Mouse (Mus musculus): ENCODE data around the gene Anapc11. TPM values are rescaled to one million over a fixed set of nuclear protein-coding genes. Genes with fewer than 3 reads are reported as not detected.

Anapc11 gene
- total RNA-seq, 2 experiments from 2014 or later = 25.7 to 67.6 TPM

GRCm38 (mm10) chr11:120603545-120603944 is 5.3 kb downstream of the Anapc11 start:
- ATAC-seq (replicated peaks; ENCODE audit: poor library complexity) = no peak

DNA sequence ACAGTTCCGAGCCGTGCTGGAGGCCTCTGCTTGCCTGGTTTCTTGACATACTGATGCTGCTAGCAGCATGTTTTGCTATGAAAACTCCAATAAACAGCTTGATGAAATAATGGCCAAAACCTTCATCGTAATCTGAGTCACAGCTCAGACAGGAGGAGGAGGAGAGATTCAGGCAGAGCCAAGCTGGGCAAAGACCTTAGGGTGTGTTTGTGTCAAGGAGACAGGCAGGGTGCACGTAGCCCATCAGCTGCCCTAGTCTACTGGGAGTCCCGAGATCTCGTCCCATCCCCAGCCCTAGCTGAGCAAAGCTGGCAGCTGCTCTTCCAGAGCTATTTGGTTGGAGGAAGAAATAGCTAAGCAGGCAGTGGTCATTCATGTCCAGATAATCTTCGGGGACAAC is 7.4 kb downstream of the Anapc11 start:
- no peak for ATAC-seq (replicated peaks; ENCODE audit: poor library complexity)

DNA sequence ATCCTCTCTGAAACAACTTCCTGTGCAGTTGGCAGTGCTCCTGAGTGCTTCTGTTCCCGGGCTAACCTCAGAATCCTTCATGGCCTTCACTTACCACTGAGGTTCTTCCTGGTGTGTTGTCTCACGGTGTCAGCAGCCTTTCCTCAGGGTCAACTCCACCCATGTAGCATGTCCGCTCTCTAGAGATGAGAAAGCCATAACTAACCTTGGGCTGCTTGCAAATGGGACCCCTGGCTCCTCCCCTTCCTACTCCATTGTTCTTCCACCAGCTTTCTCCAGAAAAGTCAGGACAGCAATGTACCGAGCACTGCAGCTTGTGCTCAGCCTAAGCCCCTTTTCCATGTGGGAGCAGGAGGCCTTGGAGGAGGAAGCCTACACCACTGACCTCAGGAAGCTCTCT is 8.5 kb downstream of the Anapc11 start:
- ATAC-seq (replicated peaks; ENCODE audit: poor library complexity) = no peak

DNA sequence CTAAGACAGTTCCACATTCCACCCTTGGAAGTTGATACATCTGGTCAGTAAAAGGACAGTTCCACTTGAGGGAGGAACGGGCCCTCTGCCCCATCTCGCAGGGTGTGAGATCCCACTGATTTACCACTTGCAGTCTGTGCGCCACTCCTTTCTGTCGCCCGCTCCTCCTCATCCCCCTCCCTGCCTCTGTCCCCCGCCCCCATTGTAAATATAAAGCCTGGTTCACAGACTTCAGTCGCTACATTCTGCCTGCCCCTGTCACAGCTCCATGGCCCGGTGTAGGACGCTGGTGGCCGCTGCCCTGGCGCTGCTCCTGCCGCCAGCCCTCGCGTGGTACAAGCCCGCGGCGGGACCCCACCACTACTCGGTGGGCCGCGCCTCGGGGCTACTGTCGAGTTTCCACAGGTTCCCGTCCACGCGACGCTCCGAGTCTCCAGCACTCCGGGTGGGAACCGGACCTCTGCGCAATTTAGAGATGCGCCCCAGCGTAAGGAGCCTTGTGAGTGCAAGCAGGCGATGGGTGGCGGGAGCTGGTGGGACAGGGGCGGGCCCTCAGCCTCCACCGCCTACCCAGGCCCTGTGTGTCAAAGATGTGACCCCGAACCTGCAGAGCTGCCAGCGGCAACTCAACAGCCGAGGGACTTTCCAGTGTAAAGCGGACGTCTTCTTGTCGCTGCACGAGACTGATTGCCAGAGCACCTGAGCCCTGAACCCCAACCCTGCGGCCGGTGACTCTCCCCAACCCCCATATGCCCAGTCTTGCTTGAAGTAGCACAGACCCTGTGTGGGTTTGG is 10.2 kb downstream of the Anapc11 start, which contains the start of gene Npb:
TSS of gene Npb (plus strand) at position 237 of the 794 bp plus-strand sequence.
- no peak for ATAC-seq (replicated peaks; ENCODE audit: poor library complexity)

- peak; percentile 42; the same call in 1 of the 2 replicates for ATAC-seq (replicated peaks; ENCODE audit: poor library complexity)
Observed at GRCm38 (mm10) chr11:120609250-120609649, 11.0 kb downstream of the Anapc11 start.

- ATAC-seq (replicated peaks; ENCODE audit: poor library complexity) = no peak
Observed at GRCm38 (mm10) chr11:120610477-120611046, 12.3 kb downstream of the Anapc11 start.

DNA sequence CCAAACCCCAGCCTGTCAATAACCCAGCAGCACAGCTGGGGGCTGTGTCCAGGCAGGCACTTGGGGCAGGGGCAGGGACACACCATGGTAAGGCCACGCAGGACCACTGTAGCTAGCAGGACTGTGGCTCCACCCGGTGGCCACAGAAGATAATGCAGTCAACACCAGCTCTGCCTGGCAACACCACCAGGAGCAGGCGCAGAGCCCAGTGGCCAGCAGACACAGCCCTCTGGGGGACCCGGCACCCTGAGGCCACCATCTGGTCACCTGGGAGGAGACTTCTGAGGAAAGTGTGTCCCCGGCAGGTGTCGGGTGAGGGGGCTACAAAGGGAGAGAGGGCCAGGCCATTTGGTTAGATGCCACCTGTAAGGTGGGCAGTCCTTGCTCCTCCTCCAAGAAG is 14.5 kb downstream of the Anapc11 start:
- ATAC-seq (replicated peaks; ENCODE audit: poor library complexity) = peak; percentile 80

- ATAC-seq (replicated peaks; ENCODE audit: poor library complexity) = no peak
Observed at GRCm38 (mm10) chr11:120613481-120613972, 15.3 kb downstream of the Anapc11 start.

- ATAC-seq (replicated peaks; ENCODE audit: poor library complexity) = no peak
Observed at GRCm38 (mm10) chr11:120613976-120614375, 15.8 kb downstream of the Anapc11 start.

DNA sequence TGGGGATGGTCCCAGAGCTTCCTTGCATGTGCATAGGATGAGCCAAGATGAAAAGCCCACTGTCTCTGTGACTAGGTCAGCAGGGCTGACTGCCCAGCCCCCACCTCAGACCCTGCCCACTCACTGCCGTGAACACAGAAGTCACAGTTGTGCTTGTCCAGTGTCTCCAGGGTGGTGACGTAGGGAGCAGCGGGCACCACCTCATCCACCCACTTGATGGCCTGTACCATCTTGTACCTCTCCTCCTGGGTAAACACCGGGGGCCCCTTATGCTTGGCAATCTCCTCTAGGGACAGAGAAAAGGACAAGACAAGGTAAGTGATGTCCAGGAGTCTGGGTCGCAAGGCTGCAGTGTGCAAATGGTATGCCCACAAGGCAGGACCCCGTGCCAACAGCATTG is 16.9 kb downstream of the Anapc11 start:
- no peak for ATAC-seq (replicated peaks; ENCODE audit: poor library complexity)

DNA sequence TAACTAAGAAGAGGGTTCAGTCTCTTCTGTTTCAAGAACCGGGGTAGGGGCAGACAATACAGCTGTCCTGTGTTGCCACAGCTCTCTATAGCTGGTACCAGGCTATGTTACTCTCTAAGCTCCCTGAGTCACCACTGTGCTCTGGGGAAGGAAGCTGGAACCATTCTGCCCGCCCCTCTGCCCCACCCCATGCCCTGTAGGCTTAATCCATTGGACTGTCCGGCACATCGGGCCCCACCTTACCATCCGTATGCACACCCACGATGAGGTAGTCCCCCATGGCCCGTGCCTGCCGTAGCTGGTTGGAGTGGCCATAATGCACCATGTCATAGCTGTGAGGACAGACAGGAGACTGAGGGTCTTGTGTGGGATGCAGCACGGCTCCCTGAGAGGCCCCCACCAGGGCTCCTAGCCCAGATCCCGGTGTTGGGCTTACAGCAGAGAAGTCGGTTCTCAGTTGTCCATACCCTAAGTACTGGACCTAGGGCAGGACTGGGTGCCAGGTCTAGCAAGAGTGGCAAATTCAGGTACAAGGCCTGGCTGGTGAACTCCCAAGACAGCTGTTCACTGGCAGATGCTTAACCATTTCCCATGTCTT is 17.5 kb downstream of the Anapc11 start:
- no peak for ATAC-seq (replicated peaks; ENCODE audit: poor library complexity)

- no peak for ATAC-seq (replicated peaks; ENCODE audit: poor library complexity)
Observed at GRCm38 (mm10) chr11:120616617-120617294, 18.5 kb downstream of the Anapc11 start.

DNA sequence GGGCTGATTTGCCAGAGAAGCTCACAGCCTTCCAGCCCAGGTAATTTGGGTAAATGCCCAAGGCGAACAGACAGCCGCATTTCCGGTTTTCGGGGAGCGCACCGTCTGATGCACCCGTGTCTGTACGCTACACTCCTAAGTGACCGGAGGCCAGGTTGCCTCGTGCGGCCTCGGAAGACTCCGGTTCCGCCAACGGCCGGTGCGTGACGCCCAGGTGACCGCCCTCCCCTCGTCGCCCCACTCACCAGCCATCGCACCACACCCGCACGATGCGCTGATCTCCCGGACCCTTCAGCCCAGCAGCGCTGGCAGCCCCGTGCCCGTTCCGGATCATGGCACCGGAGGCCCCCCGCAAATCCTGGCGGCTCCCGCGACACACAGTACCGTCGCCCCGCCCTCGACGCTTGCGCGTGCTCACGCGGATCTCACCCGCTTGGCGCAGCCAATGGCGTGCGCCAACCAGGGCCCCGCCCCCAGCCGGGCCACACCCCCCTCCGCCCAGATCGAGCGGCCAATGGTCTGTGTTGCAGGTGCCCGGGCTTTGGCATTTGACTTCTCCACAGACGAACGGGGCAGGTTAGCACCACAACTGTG is 19.4 kb downstream of the Anapc11 start, which contains the start of gene Pcyt2:
TSS of gene Pcyt2 (minus strand) at position 418 of the 594 bp plus-strand sequence.
- peak; percentile 96 for ATAC-seq (replicated peaks; ENCODE audit: poor library complexity)

DNA sequence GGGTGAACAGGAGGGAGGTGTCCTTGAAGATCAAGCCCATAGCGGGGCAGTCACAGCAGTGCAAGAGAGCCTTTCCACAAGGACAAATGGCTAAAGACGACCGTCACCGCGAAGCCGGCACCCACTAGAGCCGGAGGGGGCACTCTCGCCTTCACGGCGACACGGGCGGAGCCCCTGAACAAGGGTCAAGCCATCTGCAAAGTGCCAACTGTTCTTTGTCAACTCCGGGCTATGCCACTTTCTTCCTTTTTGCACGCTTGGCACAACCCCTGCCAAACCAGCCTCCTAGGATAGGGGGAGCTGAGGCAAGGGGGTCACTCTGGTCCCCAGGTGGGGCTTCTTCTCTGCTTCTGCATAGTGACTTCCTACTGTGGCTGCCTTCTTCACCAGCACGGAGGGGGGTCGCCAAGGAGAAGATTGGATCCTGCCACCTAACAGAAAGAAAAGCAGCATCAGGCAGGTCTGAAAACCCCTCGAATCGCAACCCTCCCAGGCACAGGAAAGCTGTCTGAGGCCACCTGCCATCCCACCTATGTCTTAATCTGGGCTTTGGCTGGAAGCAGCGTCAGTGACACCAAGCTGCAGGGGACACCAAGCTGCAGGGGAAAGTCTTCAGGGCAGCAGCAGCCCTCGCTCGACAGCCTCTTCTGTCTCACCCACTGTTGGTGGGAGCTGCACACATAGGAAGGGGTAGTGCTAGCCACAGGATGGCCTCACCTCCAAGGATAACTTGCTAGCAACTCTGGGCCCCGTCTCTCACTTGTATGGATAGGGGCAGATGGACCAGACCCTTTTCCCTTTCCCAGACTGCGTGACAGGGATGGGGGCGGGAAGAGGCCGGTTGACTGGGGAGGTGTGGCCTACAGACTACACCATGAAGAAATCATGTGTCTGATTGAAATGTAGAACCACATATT is 20.7 kb downstream of the Anapc11 start:
- ATAC-seq (replicated peaks; ENCODE audit: poor library complexity) = no peak

- ATAC-seq (replicated peaks; ENCODE audit: poor library complexity) = no peak
Observed at GRCm38 (mm10) chr11:120620195-120620594, 22.0 kb downstream of the Anapc11 start.

DNA sequence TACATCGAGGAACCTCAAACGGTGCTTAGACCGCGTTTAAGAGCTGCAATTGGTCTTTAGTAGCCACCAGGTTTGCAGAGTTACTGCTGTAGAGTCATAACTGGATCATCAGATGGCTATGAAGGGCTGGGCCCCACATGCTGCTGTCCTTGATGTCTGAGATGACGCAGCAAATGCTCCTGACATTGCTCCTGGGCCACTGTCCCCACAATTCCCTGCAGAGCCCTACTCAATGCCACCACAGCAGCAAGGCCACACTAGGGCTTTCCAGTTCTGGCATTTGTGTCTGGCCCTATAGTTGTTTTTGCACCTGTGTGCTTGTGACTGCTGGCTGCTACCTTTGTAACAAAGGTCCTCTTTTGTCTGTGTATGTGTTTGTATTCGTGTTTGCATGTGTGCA is 24.6 kb downstream of the Anapc11 start:
- no peak for ATAC-seq (replicated peaks; ENCODE audit: poor library complexity)

- ATAC-seq (replicated peaks; ENCODE audit: poor library complexity) = peak; percentile 48
Observed at GRCm38 (mm10) chr11:120623961-120624679, 25.9 kb downstream of the Anapc11 start.

DNA sequence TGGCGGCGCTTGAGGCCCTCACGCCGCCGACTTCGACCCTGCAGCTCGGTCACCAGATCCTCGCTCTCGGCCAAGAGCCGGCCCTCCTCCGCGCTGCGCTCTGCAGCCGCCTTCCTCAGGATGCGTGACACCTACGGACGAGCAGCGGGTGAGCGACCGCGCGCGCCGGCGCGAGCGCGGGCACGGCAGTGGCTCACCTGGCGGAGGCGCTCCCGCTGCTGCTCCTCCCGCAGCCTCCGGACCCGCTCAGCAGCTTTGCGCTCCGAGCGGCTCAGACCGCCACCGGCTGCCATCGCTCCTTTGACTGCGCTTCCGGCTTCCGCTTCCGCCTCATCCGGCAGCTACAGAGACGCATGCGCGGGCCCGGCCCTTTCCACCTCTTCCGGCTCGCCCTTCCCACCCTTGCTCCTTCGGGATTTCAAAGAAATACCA is 26.5 kb downstream of the Anapc11 start:
- peak; percentile 54 for ATAC-seq (replicated peaks; ENCODE audit: poor library complexity)

GRCm38 (mm10) chr11:120625152-120625775 is 27.0 kb downstream of the Anapc11 start, which contains the start of gene Sirt7:
TSS of gene Sirt7 (minus strand) at chr11:120625240.
- ATAC-seq (replicated peaks; ENCODE audit: poor library complexity) = no peak

Measured in megakaryocyte progenitor cell, adult 5-6 weeks (primary cell).